Mouse (Mus musculus) lung, adult 2 months (tissue): ENCODE measurements around the gene Rpl26.

Experiments
- CTCF ChIP-seq: fragments of 200-500 bp; IDR thresholded peaks from 2 replicates; pipeline ENCODE4 v1.5.1; 2011; ENCODE audit warnings: mild to moderate bottlenecking, low read length, control low read depth; ENCODE audit not compliant: insufficient read depth
- POLR2A ChIP-seq: fragments of 200-500 bp; IDR thresholded peaks from 2 replicates; pipeline ENCODE4 v1.6.1; 2011; ENCODE audit warnings: low read depth, mild to moderate bottlenecking, control low read depth, low read length, borderline replicate concordance; ENCODE audit errors: extremely low read depth

GRCm38 (mm10) chr11:68907251-68907650 is 5.9 kb downstream of the Rpl26 start:
- TF ChIP-seq CTCF, result no peak
- TF ChIP-seq POLR2A, result no peak
